Mouse (Mus musculus): ENCODE data around the gene Ptprk.

- TF ChIP-seq CTCF (IDR thresholded peaks at IDR 0.05; ENCODE audit: low read depth) = no peak
- TF ChIP-seq EP300 (IDR thresholded peaks at IDR 0.05; ENCODE audit: low read depth) = no peak
Observed at GRCm38 (mm10) chr10:28059222-28059621, 15.4 kb upstream of the Ptprk start.
